Mouse (Mus musculus): ENCODE measurements around the gene Gdap1l1. TPM values are rescaled to one million over a fixed set of nuclear protein-coding genes. Genes with fewer than 3 reads are reported as not detected.
A peak's percentile ranks its signal among the peaks of the same experiment; 100 is the strongest.
"Not testable (repeated sequence)": the region's sequence is repeated elsewhere in the genome, so short reads cannot be mapped to it uniquely, and the experiment has no call there.

Gene Gdap1l1
- polyA plus RNA-seq, 1 experiment from 2014 or later, result 0.64 TPM

GRCm38 (mm10) chr2:163450668-163451295 lies 12.5 kb downstream of the Gdap1l1 start:
- Histone ChIP-seq H3K4me1 (ENCODE audit: control insufficient read depth, insufficient read depth, low read length) (no peaks in the 10 kb centered on the region), H3K4me2 (no peak overlapping the region), H3K9me3 (replicated peaks; ENCODE audit: control insufficient read depth, low read length) (no peaks in the 10 kb centered on the region), H3K27me3 (ENCODE audit: control insufficient read depth, insufficient read depth, low read length) (no peaks in the 10 kb centered on the region; the same call in 1 of the 2 replicates), H3K36me3 (ENCODE audit: control insufficient read depth, insufficient read depth, low read length) (no peaks in the 10 kb centered on the region), H3K4me3 (ENCODE audit: low read depth, low read length) (no peak overlapping the region), H3K9ac (ENCODE audit: low read depth, low read length) (no peak overlapping the region), H3K27ac (ENCODE audit: low read depth, low read length) (no peak overlapping the region)
- 59% methylated on average over 6 of the region's 6 CpGs for WGBS (ENCODE audit: insufficient replicate concordance)
- no peak for ATAC-seq (replicated peaks; ENCODE audit: insufficient number of reproducible peaks, low FRiP score, low TSS enrichment)

- WGBS (ENCODE audit: insufficient replicate concordance), result 78% methylated on average over 6 of the region's 6 CpGs
- ATAC-seq (replicated peaks; ENCODE audit: insufficient number of reproducible peaks, low FRiP score, low TSS enrichment), result no peak
- Histone ChIP-seq H3K27ac (ENCODE audit: low read depth, low read length) (no peak overlapping the region), H3K36me3 (ENCODE audit: control insufficient read depth, insufficient read depth, low read length) (no peaks in the 10 kb centered on the region), H3K4me3 (ENCODE audit: low read depth, low read length) (no peak overlapping the region), H3K9ac (ENCODE audit: low read depth, low read length) (no peak overlapping the region), H3K9me3 (replicated peaks; ENCODE audit: control insufficient read depth, low read length) (no peaks in the 10 kb centered on the region), H3K4me1 (ENCODE audit: control insufficient read depth, insufficient read depth, low read length) (no peaks in the 10 kb centered on the region), H3K4me2 (no peak overlapping the region), H3K27me3 (ENCODE audit: control insufficient read depth, insufficient read depth, low read length) (peaks cover 3% of the 10 kb centered on the region)
These were observed 14.5 kb downstream of the Gdap1l1 start for GRCm38 (mm10) chr2:163452738-163453137.

GRCm38 (mm10) chr2:163453378-163453777 lies 15.1 kb downstream of the Gdap1l1 start:
- no peak for ATAC-seq (replicated peaks; ENCODE audit: insufficient number of reproducible peaks, low FRiP score, low TSS enrichment)
- Histone ChIP-seq H3K9me3 (replicated peaks; ENCODE audit: control insufficient read depth, low read length) (no peaks in the 10 kb centered on the region), H3K4me3 (ENCODE audit: low read depth, low read length) (no peak overlapping the region), H3K4me2 (no peak overlapping the region), H3K4me1 (ENCODE audit: control insufficient read depth, insufficient read depth, low read length) (peaks cover under 1% of the 10 kb centered on the region; the same call in 1 of the 2 replicates), H3K36me3 (ENCODE audit: control insufficient read depth, insufficient read depth, low read length) (no peaks in the 10 kb centered on the region), H3K27me3 (ENCODE audit: control insufficient read depth, insufficient read depth, low read length) (peaks cover 8% of the 10 kb centered on the region), H3K9ac (ENCODE audit: low read depth, low read length) (no peak overlapping the region), H3K27ac (ENCODE audit: low read depth, low read length) (no peak overlapping the region)
- 82% methylated on average over 13 of the region's 13 CpGs for WGBS (ENCODE audit: insufficient replicate concordance)

DNA sequence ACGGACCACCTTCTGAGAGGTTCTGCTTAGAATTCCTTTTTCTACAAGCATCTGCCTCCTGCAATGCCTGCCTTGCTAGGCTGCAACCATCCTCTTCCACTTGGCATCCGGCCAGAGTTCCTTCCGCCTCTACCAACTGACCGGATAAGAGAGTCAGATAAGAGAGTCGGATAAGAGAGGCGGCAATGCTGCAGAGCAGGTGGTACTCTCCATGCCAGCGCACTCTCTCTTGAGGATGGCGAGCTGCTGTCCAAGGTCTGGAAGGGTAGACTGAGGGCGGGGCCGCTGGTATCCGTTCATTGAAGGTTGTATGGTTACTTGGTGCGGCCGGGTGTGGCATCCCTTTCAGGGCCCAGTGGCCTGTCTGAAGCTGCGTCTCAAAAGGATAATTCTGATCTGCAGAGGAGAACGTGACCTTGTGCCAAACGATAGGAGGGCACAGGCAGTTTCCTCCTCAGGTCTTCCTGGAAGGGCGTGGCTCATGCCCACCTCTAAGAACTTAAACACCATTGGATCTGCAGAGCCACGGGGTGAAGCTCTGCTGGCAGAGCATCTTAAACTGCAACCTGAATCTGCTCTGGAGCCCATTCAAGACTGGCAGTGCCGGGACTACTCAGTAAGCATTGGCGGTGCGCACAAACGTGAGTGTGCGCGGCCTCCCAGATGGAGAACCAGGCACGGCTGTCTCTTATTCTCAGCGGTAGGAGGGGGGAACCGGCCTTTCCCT lies 20.4 kb downstream of the Gdap1l1 start:
- Histone ChIP-seq H3K4me3 (ENCODE audit: low read depth, low read length) (0 out of 2 replicates have a peak overlapping the region, but pooled peaks have one; percentile 3), H3K9me3 (replicated peaks; ENCODE audit: control insufficient read depth, low read length) (no peaks in the 10 kb centered on the region), H3K36me3 (ENCODE audit: control insufficient read depth, insufficient read depth, low read length) (no peaks in the 10 kb centered on the region), H3K4me2 (peak overlapping the region; percentile 37), H3K9ac (ENCODE audit: low read depth, low read length) (no peak overlapping the region), H3K27me3 (ENCODE audit: control insufficient read depth, insufficient read depth, low read length) (peaks cover 16% of the 10 kb centered on the region), H3K27ac (ENCODE audit: low read depth, low read length) (no peak overlapping the region), H3K4me1 (ENCODE audit: control insufficient read depth, insufficient read depth, low read length) (peaks cover 18% of the 10 kb centered on the region)
- ATAC-seq (replicated peaks; ENCODE audit: insufficient number of reproducible peaks, low FRiP score, low TSS enrichment), result no peak
- 30% methylated on average over 27 of the region's 27 CpGs for WGBS (ENCODE audit: insufficient replicate concordance)

DNA sequence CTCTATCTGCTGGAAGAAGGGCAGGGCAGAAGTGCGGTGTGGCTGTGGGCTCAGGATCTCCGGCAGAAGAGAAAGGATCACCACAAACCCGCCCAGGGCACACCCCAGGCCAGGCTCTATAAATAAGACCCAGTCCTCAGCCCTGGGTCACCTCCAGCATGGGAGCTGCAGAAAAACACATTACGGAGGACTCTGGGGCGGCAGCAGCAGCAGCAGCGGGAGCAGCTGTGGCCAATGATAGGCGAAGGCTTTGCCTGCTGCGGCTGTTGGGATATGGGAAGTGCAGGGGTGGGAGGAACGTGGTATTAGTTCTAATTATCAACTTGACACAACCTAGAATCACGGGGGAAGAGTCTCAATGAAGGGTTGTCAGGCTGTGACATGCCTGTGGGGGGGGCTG lies 21.1 kb downstream of the Gdap1l1 start:
- Histone ChIP-seq H3K36me3 (ENCODE audit: control insufficient read depth, insufficient read depth, low read length) (no peaks in the 10 kb centered on the region), H3K27me3 (ENCODE audit: control insufficient read depth, insufficient read depth, low read length) (peaks cover 16% of the 10 kb centered on the region), H3K4me2 (peak overlapping the region; percentile 37), H3K9me3 (replicated peaks; ENCODE audit: control insufficient read depth, low read length) (no peaks in the 10 kb centered on the region), H3K9ac (ENCODE audit: low read depth, low read length) (no peak overlapping the region), H3K27ac (ENCODE audit: low read depth, low read length) (no peak overlapping the region), H3K4me3 (ENCODE audit: low read depth, low read length) (0 out of 2 replicates have a peak overlapping the region, but pooled peaks have one; percentile 3), H3K4me1 (ENCODE audit: control insufficient read depth, insufficient read depth, low read length) (peaks cover 23% of the 10 kb centered on the region)
- 26% methylated on average over 10 of the region's 10 CpGs for WGBS (ENCODE audit: insufficient replicate concordance)
- ATAC-seq (replicated peaks; ENCODE audit: insufficient number of reproducible peaks, low FRiP score, low TSS enrichment), result no peak

DNA sequence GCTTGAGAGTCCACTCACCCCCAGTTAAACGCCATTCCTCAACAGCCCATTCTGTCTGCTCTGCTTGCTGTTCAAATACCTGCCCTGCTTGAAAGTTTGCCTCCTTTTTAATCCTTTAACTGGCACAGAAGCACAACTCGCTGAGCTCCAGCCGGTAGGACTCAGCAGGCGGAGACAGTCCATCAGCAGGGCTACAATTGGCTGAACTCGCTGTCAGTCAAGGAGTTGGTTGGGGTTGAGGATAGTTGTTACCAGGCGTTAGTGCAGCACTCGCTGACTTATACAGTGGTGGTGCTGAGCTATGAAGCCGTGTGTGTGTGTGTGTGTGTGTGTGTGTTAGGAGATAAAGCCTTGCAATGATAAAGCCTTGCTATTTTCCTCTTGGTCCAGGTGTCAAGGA lies 22.3 kb downstream of the Gdap1l1 start:
- no peak for ATAC-seq (replicated peaks; ENCODE audit: insufficient number of reproducible peaks, low FRiP score, low TSS enrichment)
- Histone ChIP-seq H3K27me3 (ENCODE audit: control insufficient read depth, insufficient read depth, low read length) (peaks cover 16% of the 10 kb centered on the region), H3K4me3 (ENCODE audit: low read depth, low read length) (no peak overlapping the region), H3K27ac (ENCODE audit: low read depth, low read length) (no peak overlapping the region), H3K36me3 (ENCODE audit: control insufficient read depth, insufficient read depth, low read length) (no peaks in the 10 kb centered on the region), H3K9ac (ENCODE audit: low read depth, low read length) (no peak overlapping the region), H3K4me1 (ENCODE audit: control insufficient read depth, insufficient read depth, low read length) (peaks cover 35% of the 10 kb centered on the region), H3K9me3 (replicated peaks; ENCODE audit: control insufficient read depth, low read length) (no peaks in the 10 kb centered on the region), H3K4me2 (no peak overlapping the region)
- WGBS (ENCODE audit: insufficient replicate concordance), result 86% methylated on average over 8 of the region's 8 CpGs

GRCm38 (mm10) chr2:163461307-163461706 lies 23.0 kb downstream of the Gdap1l1 start:
- Histone ChIP-seq H3K27me3 (ENCODE audit: control insufficient read depth, insufficient read depth, low read length) (peaks cover 16% of the 10 kb centered on the region), H3K4me1 (ENCODE audit: control insufficient read depth, insufficient read depth, low read length) (peaks cover 36% of the 10 kb centered on the region)
- 90% methylated on average over 9 of the region's 9 CpGs for WGBS (ENCODE audit: insufficient replicate concordance)

DNA sequence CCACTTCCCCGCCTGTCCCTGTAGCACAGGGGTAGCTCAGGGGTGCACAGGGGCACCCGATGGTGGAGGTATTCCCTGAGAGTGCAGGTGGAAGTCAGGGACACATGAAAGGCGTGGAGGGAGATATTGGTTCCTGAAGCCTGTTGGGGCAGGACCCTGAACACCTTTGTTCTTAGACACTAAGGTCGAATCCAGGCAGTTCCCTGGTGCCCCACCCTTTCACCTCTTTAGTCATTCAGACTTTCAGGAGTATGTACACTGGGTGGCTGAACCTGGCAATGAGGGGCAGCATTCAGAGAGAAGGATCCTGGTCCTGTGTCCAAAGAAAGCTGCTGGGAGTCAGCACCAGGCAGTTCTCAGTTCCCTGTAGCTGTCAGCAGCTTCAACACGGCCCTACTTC lies 24.1 kb downstream of the Gdap1l1 start:
- Histone ChIP-seq H3K4me2 (peak overlapping the region; percentile 32; the same call in 1 of the 2 replicates), H3K4me1 (ENCODE audit: control insufficient read depth, insufficient read depth, low read length) (peaks cover 36% of the 10 kb centered on the region), H3K27ac (ENCODE audit: low read depth, low read length) (no peak overlapping the region), H3K9ac (ENCODE audit: low read depth, low read length) (no peak overlapping the region), H3K9me3 (replicated peaks; ENCODE audit: control insufficient read depth, low read length) (no peaks in the 10 kb centered on the region), H3K4me3 (ENCODE audit: low read depth, low read length) (no peak overlapping the region), H3K36me3 (ENCODE audit: control insufficient read depth, insufficient read depth, low read length) (no peaks in the 10 kb centered on the region), H3K27me3 (ENCODE audit: control insufficient read depth, insufficient read depth, low read length) (peaks cover 16% of the 10 kb centered on the region)
- 59% methylated on average over 5 of the region's 5 CpGs for WGBS (ENCODE audit: insufficient replicate concordance)
- no peak for ATAC-seq (replicated peaks; ENCODE audit: insufficient number of reproducible peaks, low FRiP score, low TSS enrichment)

More at GRCm38 (mm10) chr2:163461307-163461706, 23.0 kb downstream of the Gdap1l1 start:
- ATAC-seq (replicated peaks; ENCODE audit: insufficient number of reproducible peaks, low FRiP score, low TSS enrichment); H3K9ac ChIP-seq (ENCODE audit: low read depth, low read length); H3K4me3 ChIP-seq (ENCODE audit: low read depth, low read length); H3K36me3 ChIP-seq (ENCODE audit: control insufficient read depth, insufficient read depth, low read length); H3K4me2 ChIP-seq; H3K9me3 ChIP-seq (replicated peaks; ENCODE audit: control insufficient read depth, low read length); H3K27ac ChIP-seq (ENCODE audit: low read depth, low read length): not testable (repeated sequence)

Data from heart, embryonic 11.5 days (tissue).